Mouse (Mus musculus): ENCODE measurements around the gene Pbx1. TPM values are rescaled to one million over a fixed set of nuclear protein-coding genes. Genes with fewer than 3 reads are reported as not detected.

The Pbx1 gene
- polyA plus RNA-seq, 1 experiment, result 80.6 TPM

GRCm38 (mm10) chr1:168457191-168457747, 25.2 kb upstream of the Pbx1 start:
- Histone ChIP-seq H3K9me3 (no peaks in the 10 kb centered on the region), H3K4me3 (replicated peaks) (no peak overlapping the region), H3K27me3 (replicated peaks) (peaks cover 16% of the 10 kb centered on the region), H3K4me1 (peaks cover 3% of the 10 kb centered on the region; the same call in 1 of the 2 replicates), H3K36me3 (replicated peaks; ENCODE audit: low read length) (no peaks in the 10 kb centered on the region)
- no peak for TF ChIP-seq GATA1 (IDR thresholded peaks at IDR 0.05; ENCODE audit: borderline replicate concordance, low read length)

- Histone ChIP-seq H3K4me1 (peaks cover 3% of the 10 kb centered on the region; the same call in 1 of the 2 replicates), H3K4me3 (replicated peaks) (no peak overlapping the region), H3K9me3 (no peaks in the 10 kb centered on the region), H3K27me3 (replicated peaks) (peaks cover 11% of the 10 kb centered on the region), H3K36me3 (replicated peaks; ENCODE audit: low read length) (no peaks in the 10 kb centered on the region)
- TF ChIP-seq FLI1 (IDR thresholded peaks at IDR 0.05; ENCODE audit: low read length), result no peak
- no peak for TF ChIP-seq GATA1 (IDR thresholded peaks at IDR 0.05; ENCODE audit: borderline replicate concordance, low read length)
Measured at GRCm38 (mm10) chr1:168455178-168455577, 23.1 kb upstream of the Pbx1 start.

GRCm38 (mm10) chr1:168433671-168434070, 1.6 kb upstream of the Pbx1 start:
- 0 out of 2 replicates have a peak, but pooled peaks cover 1% of the 10 kb centered on the region for H3K9me3 ChIP-seq
- H3K27me3 ChIP-seq (replicated peaks), result peaks cover 9% of the 10 kb centered on the region
- no peak overlapping the region for H3K4me3 ChIP-seq (replicated peaks)
- H3K36me3 ChIP-seq (replicated peaks; ENCODE audit: low read length), result no peaks in the 10 kb centered on the region
- TF ChIP-seq FLI1 (IDR thresholded peaks at IDR 0.05; ENCODE audit: low read length), result no peak
- TF ChIP-seq GATA1 (IDR thresholded peaks at IDR 0.05; ENCODE audit: borderline replicate concordance, low read length), result no peak
- peaks cover 8% of the 10 kb centered on the region for H3K4me1 ChIP-seq

GRCm38 (mm10) chr1:168432281-168432725, 233 bp upstream of the Pbx1 start:
- TF ChIP-seq GATA1 (IDR thresholded peaks at IDR 0.05; ENCODE audit: borderline replicate concordance, low read length) (no peak), FLI1 (IDR thresholded peaks at IDR 0.05; ENCODE audit: low read length) (no peak)
- Histone ChIP-seq H3K36me3 (replicated peaks; ENCODE audit: low read length) (peaks cover 4% of the 10 kb centered on the region), H3K9me3 (no peaks in the 10 kb centered on the region), H3K27me3 (replicated peaks) (peaks cover 1% of the 10 kb centered on the region), H3K4me3 (replicated peaks) (peak overlapping the region; percentile 95), H3K4me1 (peaks cover 13% of the 10 kb centered on the region)

- Histone ChIP-seq H3K27me3 (replicated peaks) (no peaks in the 10 kb centered on the region), H3K4me1 (peaks cover 17% of the 10 kb centered on the region), H3K9me3 (no peaks in the 10 kb centered on the region), H3K36me3 (replicated peaks; ENCODE audit: low read length) (peaks cover 6% of the 10 kb centered on the region), H3K4me3 (replicated peaks) (peak overlapping the region; percentile 95)
- TF ChIP-seq FLI1 (IDR thresholded peaks at IDR 0.05; ENCODE audit: low read length) (no peak), GATA1 (IDR thresholded peaks at IDR 0.05; ENCODE audit: borderline replicate concordance, low read length) (no peak)
Measured at GRCm38 (mm10) chr1:168431711-168432231, 299 bp downstream of the Pbx1 start.

GRCm38 (mm10) chr1:168430868-168431710, 981 bp downstream of the Pbx1 start:
- Histone ChIP-seq H3K36me3 (replicated peaks; ENCODE audit: low read length) (peaks cover 8% of the 10 kb centered on the region), H3K9me3 (no peaks in the 10 kb centered on the region), H3K27me3 (replicated peaks) (no peaks in the 10 kb centered on the region), H3K4me3 (replicated peaks) (peak overlapping the region; percentile 95), H3K4me1 (peaks cover 23% of the 10 kb centered on the region)
- TF ChIP-seq GATA1 (IDR thresholded peaks at IDR 0.05; ENCODE audit: borderline replicate concordance, low read length) (no peak), FLI1 (IDR thresholded peaks at IDR 0.05; ENCODE audit: low read length) (no peak)

GRCm38 (mm10) chr1:168429856-168430644, 2.0 kb downstream of the Pbx1 start:
- TF ChIP-seq GATA1 (IDR thresholded peaks at IDR 0.05; ENCODE audit: borderline replicate concordance, low read length) (no peak), FLI1 (IDR thresholded peaks at IDR 0.05; ENCODE audit: low read length) (no peak)
- Histone ChIP-seq H3K9me3 (no peaks in the 10 kb centered on the region), H3K4me3 (replicated peaks) (peak overlapping the region; percentile 95), H3K36me3 (replicated peaks; ENCODE audit: low read length) (peaks cover 8% of the 10 kb centered on the region), H3K4me1 (peaks cover 32% of the 10 kb centered on the region), H3K27me3 (replicated peaks) (no peaks in the 10 kb centered on the region)

- no peaks in the 10 kb centered on the region for H3K27me3 ChIP-seq (replicated peaks)
- no peak for TF ChIP-seq GATA1 (IDR thresholded peaks at IDR 0.05; ENCODE audit: borderline replicate concordance, low read length)
- TF ChIP-seq FLI1 (IDR thresholded peaks at IDR 0.05; ENCODE audit: low read length), result no peak
- H3K4me3 ChIP-seq (replicated peaks), result peak overlapping the region; percentile 95
- H3K4me1 ChIP-seq, result peaks cover 32% of the 10 kb centered on the region
- no peaks in the 10 kb centered on the region for H3K9me3 ChIP-seq
- H3K36me3 ChIP-seq (replicated peaks; ENCODE audit: low read length), result peaks cover 8% of the 10 kb centered on the region
Measured at GRCm38 (mm10) chr1:168429406-168429805, 2.7 kb downstream of the Pbx1 start.

- H3K4me3 ChIP-seq (replicated peaks), result peak overlapping the region; percentile 95
- no peak for TF ChIP-seq GATA1 (IDR thresholded peaks at IDR 0.05; ENCODE audit: borderline replicate concordance, low read length)
- TF ChIP-seq FLI1 (IDR thresholded peaks at IDR 0.05; ENCODE audit: low read length), result no peak
- H3K4me1 ChIP-seq, result peaks cover 37% of the 10 kb centered on the region
- peaks cover 13% of the 10 kb centered on the region for H3K36me3 ChIP-seq (replicated peaks; ENCODE audit: low read length)
- no peaks in the 10 kb centered on the region for H3K9me3 ChIP-seq
- H3K27me3 ChIP-seq (replicated peaks), result no peaks in the 10 kb centered on the region
Measured at GRCm38 (mm10) chr1:168428255-168428654, 3.8 kb downstream of the Pbx1 start.
